15 mouse cellular contexts compared by ENCODE assay signal in genomic region chr3:55774203-55774602, GRCm38 (mm10). TPM values are rescaled to one million over a fixed set of nuclear protein-coding genes. Genes with fewer than 3 reads are reported as not detected.
DNase-seq lines count a peak whose midpoint lies in the region; ATAC-seq lines count a peak whose summit lies in the region.
"Had no signal": no experiment of that assay in that cellular context is flagged by ENCODE, and none has a peak within 500 bp of the region (broad histone marks: within the 10 kb centered on the region; RNA-seq: fewer than 3 reads in every experiment).

No protein-coding gene starts in this region.

- H3K4me2 ChIP-seq in forebrain, embryonic 14.5 days (ENCODE audit: low read length): no peak overlapping the region
- H3K4me2 ChIP-seq in forebrain, embryonic 15.5 days (replicated peaks): no peak overlapping the region
- H3K4me2 ChIP-seq in midbrain, embryonic 13.5 days (replicated peaks): no peak overlapping the region

- H3K9me3 ChIP-seq in forebrain, embryonic 14.5 days (replicated peaks; ENCODE audit: control insufficient read depth, low read length): no peaks in the 10 kb centered on the region
- no peaks in the 10 kb centered on the region for H3K9me3 ChIP-seq in forebrain, embryonic 15.5 days
- H3K9me3 ChIP-seq in midbrain, embryonic 13.5 days: no peaks in the 10 kb centered on the region
- H3K9me3 ChIP-seq: heart, embryonic 10.5 days had no signal

- WGBS in forebrain, embryonic 14.5 days: 56% methylated on average over 6 of the region's 6 CpGs
- WGBS in forebrain, embryonic 15.5 days: 57% methylated on average over 6 of the region's 6 CpGs
- WGBS in midbrain, embryonic 13.5 days: 41% methylated on average over 6 of the region's 6 CpGs

- intact Hi-C loops in left cerebral cortex, postnatal 25 days (cut with DNase I): no loop called here

- DNase-seq in forebrain, embryonic 14.5 days (ENCODE audit: low spot score): no peak
- DNase-seq in brain, adult 2 months (ENCODE audit: low read depth, low spot score): peak; percentile 83
- peak; percentile 77 for DNase-seq in cerebellum, adult 9-11 months
- DNase-seq in T-cell, adult 2 months (ENCODE audit: low spot score): no peak
- no peak for DNase-seq in left cerebral cortex, postnatal 25 days (ENCODE audit: low spot score in 2 of 2)
- DNase-seq in frontal cortex, adult 2 months (ENCODE audit: extremely low spot score in 1 of 2, low spot score in 1 of 2): no peak
- DNase-seq: B cell, adult 2 months had no signal

- peaks cover 15% of the 10 kb centered on the region for H3K27me3 ChIP-seq in forebrain, embryonic 14.5 days (replicated peaks; ENCODE audit: control insufficient read depth, insufficient read depth, low read length)
- H3K27me3 ChIP-seq in forebrain, embryonic 15.5 days: peaks cover 15% of the 10 kb centered on the region
- H3K27me3 ChIP-seq in midbrain, embryonic 13.5 days: peaks cover 5% of the 10 kb centered on the region; the same call in 1 of the 2 replicates

- no peak overlapping the region for H3K4me3 ChIP-seq in forebrain, embryonic 14.5 days (ENCODE audit: low read depth, low read length)
- H3K4me3 ChIP-seq in forebrain, embryonic 15.5 days: no peak overlapping the region
- no peak overlapping the region for H3K4me3 ChIP-seq in midbrain, embryonic 13.5 days (replicated peaks)
- H3K4me3 ChIP-seq: heart, embryonic 10.5 days had no signal

- H3K36me3 ChIP-seq in forebrain, embryonic 14.5 days (ENCODE audit: control insufficient read depth, insufficient read depth, low read length): no peaks in the 10 kb centered on the region
- H3K36me3 ChIP-seq in forebrain, embryonic 15.5 days: no peaks in the 10 kb centered on the region
- no peaks in the 10 kb centered on the region; the same call in 1 of the 2 replicates for H3K36me3 ChIP-seq in midbrain, embryonic 13.5 days
- H3K36me3 ChIP-seq: G1E; heart, embryonic 10.5 days had no signal

- no peak overlapping the region for H3K27ac ChIP-seq in forebrain, embryonic 14.5 days (ENCODE audit: low read depth, low read length)
- H3K27ac ChIP-seq in forebrain, embryonic 15.5 days (replicated peaks): no peak overlapping the region
- peak overlapping the region; percentile 75 for H3K27ac ChIP-seq in midbrain, embryonic 13.5 days
- H3K27ac ChIP-seq: heart, embryonic 10.5 days had no signal

- ATAC-seq in forebrain, embryonic 14.5 days: peak; percentile 53
- no peak for ATAC-seq in forebrain, embryonic 15.5 days (replicated peaks)
- peak; percentile 68 for ATAC-seq in midbrain, embryonic 13.5 days
- ATAC-seq: activated CD4-positive, CD25-positive, alpha-beta regulatory T cell, adult 4 months had no signal

- H3K9ac ChIP-seq in forebrain, embryonic 14.5 days (ENCODE audit: low read length): no peak overlapping the region
- H3K9ac ChIP-seq in forebrain, embryonic 15.5 days (replicated peaks): no peak overlapping the region
- H3K9ac ChIP-seq in midbrain, embryonic 13.5 days (replicated peaks): no peak overlapping the region

- H3K4me1 ChIP-seq in forebrain, embryonic 14.5 days (ENCODE audit: control insufficient read depth, insufficient read depth, low read length): no peaks in the 10 kb centered on the region; the same call in none of the 2 replicates
- H3K4me1 ChIP-seq in forebrain, embryonic 15.5 days: peaks cover 7% of the 10 kb centered on the region; the same call in 1 of the 2 replicates
- peaks cover 32% of the 10 kb centered on the region for H3K4me1 ChIP-seq in midbrain, embryonic 13.5 days (replicated peaks)
- H3K4me1 ChIP-seq: heart, embryonic 10.5 days had no signal

RNA-seq across cellular contexts. Expression of gene Mab21l1, which starts 8.1 kb away (rescaled TPM):
- polyA plus RNA-seq in forebrain, embryonic 14.5 days (2014; fragmentation: Nextera tagmentation; extraction: Ambion mirVana): 18.2 and 20.6 TPM in 2 replicates
- polyA plus RNA-seq in forebrain, embryonic 15.5 days (2015; fragmentation: Nextera tagmentation; extraction: Ambion mirVana): 16.8 and 17.8 TPM in 2 replicates
- 157 and 181 TPM in 2 replicates for polyA plus RNA-seq in midbrain, embryonic 13.5 days (2015; fragmentation: Nextera tagmentation; extraction: Ambion mirVana)
- 1 to 10 TPM; 1.1 to 1.8 TPM for total RNA-seq in left cerebral cortex, postnatal 25 days (2021)
- polyA plus RNA-seq in frontal cortex, adult 2 months (2012; rRNA removed): 0.63 and 1.00 TPM in 2 replicates
- total RNA-seq: hematopoietic stem cell, adult 5-6 weeks; liver, adult 2 months had no signal
- polyA plus RNA-seq: G1E; liver, adult 2 months; spleen, adult 2 months had no signal

Comparison
In these comparisons a context has a peak if more than half of its experiments do, and no peak if none do; other contexts are left out.
1. DNase-seq: peak in brain, adult 2 months (single experiment) and cerebellum, adult 9-11 months (single experiment); none in forebrain, embryonic 14.5 days (single experiment), T-cell, adult 2 months (single experiment), left cerebral cortex, postnatal 25 days (0 of 2) and frontal cortex, adult 2 months (0 of 2).